Mouse (Mus musculus) left cerebral cortex, adult 9 months (tissue): ENCODE data around the gene Snap91.

Experiments
- DNase-seq, 2 experiments: peaks; one replicate each; pipeline ENCODE4 v3.0.0; 2022; ENCODE audit warnings: low spot score in 2 of 2

Gene Snap91

GRCm38 (mm10) chr9:86744041-86744440, 136.4 kb downstream of the Snap91 start:
- no peak for DNase-seq

- DNase-seq = no peak
Observed at GRCm38 (mm10) chr9:86742959-86743911, 137.2 kb downstream of the Snap91 start, which contains the start of gene Prss35. TSS of gene Prss35 (plus strand) at chr9:86743649.

GRCm38 (mm10) chr9:86739971-86740370, 140.5 kb downstream of the Snap91 start:
- DNase-seq = no peak

- no peak for DNase-seq
Observed at GRCm38 (mm10) chr9:86738801-86739200, 141.7 kb downstream of the Snap91 start.

GRCm38 (mm10) chr9:86738067-86738466, 142.4 kb downstream of the Snap91 start:
- no peak for DNase-seq

GRCm38 (mm10) chr9:86736991-86737390, 143.5 kb downstream of the Snap91 start:
- no peak for DNase-seq

- no peak for DNase-seq
Observed at GRCm38 (mm10) chr9:86734795-86735194, 145.7 kb downstream of the Snap91 start.

- DNase-seq = no peak
Observed at GRCm38 (mm10) chr9:86734357-86734756, 146.1 kb downstream of the Snap91 start.

- no peak for DNase-seq
Observed at GRCm38 (mm10) chr9:86729811-86730210, 150.6 kb downstream of the Snap91 start.

- DNase-seq = no peak
Observed at GRCm38 (mm10) chr9:86729084-86729483, 151.4 kb downstream of the Snap91 start.

- DNase-seq = no peak
Observed at GRCm38 (mm10) chr9:86728214-86728814, 152.1 kb downstream of the Snap91 start.

- no peak for DNase-seq
Observed at GRCm38 (mm10) chr9:86726381-86726720, 154.1 kb downstream of the Snap91 start.

- no peak for DNase-seq
Observed at GRCm38 (mm10) chr9:86725604-86726380, 154.7 kb downstream of the Snap91 start.

- no peak for DNase-seq
Observed at GRCm38 (mm10) chr9:86725066-86725465, 155.4 kb downstream of the Snap91 start.

- DNase-seq = no peak
Observed at GRCm38 (mm10) chr9:86720794-86721193, 159.7 kb downstream of the Snap91 start.

- no peak for DNase-seq
Observed at GRCm38 (mm10) chr9:86720227-86720626, 160.2 kb downstream of the Snap91 start.

- no peak for DNase-seq
Observed at GRCm38 (mm10) chr9:86717119-86717518, 163.3 kb downstream of the Snap91 start.

- no peak for DNase-seq
Observed at GRCm38 (mm10) chr9:86716540-86716939, 163.9 kb downstream of the Snap91 start.
